12 mouse cellular contexts compared by ENCODE assay signal in genomic region chr2:72503646-72504045, GRCm38 (mm10).
"Had no signal": no experiment of that assay in that cellular context is flagged by ENCODE, and none has a peak within 500 bp of the region (broad histone marks: within the 10 kb centered on the region; RNA-seq: fewer than 3 reads in every experiment).

No protein-coding gene starts in this region.

- H3K9me3 ChIP-seq: limb, embryonic 15.5 days; liver, embryonic 12.5 days; neural tube, embryonic 15.5 days had no signal

- H3K4me2 ChIP-seq: limb, embryonic 15.5 days; liver, embryonic 12.5 days; neural tube, embryonic 15.5 days had no signal

- ATAC-seq: intestine, postnatal 0 days; liver, embryonic 12.5 days had no signal

- DNase-seq: kidney, adult 9 months; kidney, postnatal 36 days; layer of hippocampus, adult 9-11 months; midbrain, embryonic 14.5 days; right cerebral cortex, adult 18-20 months; right cerebral cortex, postnatal 25 days had no signal

- H3K27me3 ChIP-seq: limb, embryonic 15.5 days had no signal

- H3K36me3 ChIP-seq: limb, embryonic 15.5 days; liver, embryonic 12.5 days; neural tube, embryonic 15.5 days had no signal

- H3K4me3 ChIP-seq: limb, embryonic 15.5 days; liver, embryonic 12.5 days; myocyte; neural tube, embryonic 15.5 days had no signal

- H3K9ac ChIP-seq: limb, embryonic 15.5 days; liver, embryonic 12.5 days; neural tube, embryonic 15.5 days had no signal

- H3K27ac ChIP-seq: kidney, postnatal 0 days; limb, embryonic 15.5 days; liver, embryonic 12.5 days; neural tube, embryonic 15.5 days had no signal
